In the genomic region with DNA sequence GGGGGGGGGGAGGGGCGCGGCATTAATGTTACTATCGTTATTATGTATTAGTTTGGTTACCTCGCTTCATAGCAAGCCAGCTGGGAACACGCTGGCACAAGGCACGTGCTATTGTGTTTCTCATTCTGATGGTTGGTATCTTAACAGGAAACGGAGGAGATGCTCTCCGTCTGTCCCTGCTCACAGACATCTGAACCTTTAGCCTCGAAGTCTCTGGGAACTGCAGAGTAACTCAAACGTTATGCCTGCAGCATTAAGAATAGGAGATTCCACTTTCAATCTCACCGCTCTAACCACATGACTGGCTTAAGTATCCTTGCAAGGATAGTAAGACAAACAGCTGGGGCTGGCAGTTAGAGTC, we compare ENCODE assay signal across 20 mouse cellular contexts.
DNase-seq lines count a peak whose midpoint lies in the region; ATAC-seq and TF ChIP-seq lines count a peak whose summit lies in the region.
"Had no signal": no experiment of that assay in that cellular context is flagged by ENCODE, and none has a peak within 500 bp of the region (broad histone marks: within the 10 kb centered on the region; RNA-seq: fewer than 3 reads in every experiment).

No protein-coding gene starts in this region.

- no peak for DNase-seq in kidney, postnatal 4 days
- DNase-seq in stomach, postnatal 0 days (ENCODE audit: low spot score): no peak
- DNase-seq in naive thymus-derived CD4-positive, alpha-beta T cell, adult 2 months (ENCODE audit: low read depth): peak; percentile 28
- DNase-seq in urinary bladder, postnatal 36 days (ENCODE audit: low spot score in 2 of 2): no peak
- no peak for DNase-seq in heart, adult 18-20 months
- DNase-seq: adrenal gland, adult 8-10 months; B cell, adult 2 months; cerebellum, adult 9-10 months; gastrocnemius, postnatal 10 days; heart, adult 11 months; kidney, adult 11 months; lung, adult 2 months; thymus, adult 2 months had no signal

- 31% methylated on average over 11 of the region's 11 CpGs for WGBS in kidney, embryonic 14.5 days
- 23% methylated on average over 9 of the region's 11 CpGs for WGBS in stomach, embryonic 14.5 days
- WGBS in stomach, postnatal 0 days: 41% methylated on average over 10 of the region's 11 CpGs

- no peak overlapping the region for H3K4me3 ChIP-seq in kidney, embryonic 14.5 days (ENCODE audit: low read length)
- H3K4me3 ChIP-seq in stomach, embryonic 14.5 days (ENCODE audit: low read depth, low read length): no peak overlapping the region
- H3K4me3 ChIP-seq in stomach, postnatal 0 days (ENCODE audit: low read depth, low read length): no peak overlapping the region
- H3K4me3 ChIP-seq: forebrain, embryonic 12.5 days; heart, embryonic 13.5 days; hindbrain, embryonic 13.5 days; liver, embryonic 12.5 days; midbrain, embryonic 13.5 days had no signal

- peak; percentile 82; the same call in 1 of the 2 replicates for ATAC-seq in kidney, embryonic 14.5 days (ENCODE audit: low FRiP score, low TSS enrichment)
- ATAC-seq in stomach, embryonic 14.5 days (ENCODE audit: insufficient number of reproducible peaks, insufficient read depth, low FRiP score, low read depth): peak; percentile 6; the same call in 1 of the 2 replicates
- no peak; the same call in 1 of the 2 replicates for ATAC-seq in stomach, postnatal 0 days (ENCODE audit: low FRiP score, low TSS enrichment)
- ATAC-seq: liver, embryonic 12.5 days; midbrain, embryonic 13.5 days had no signal

- no peak for TF ChIP-seq CTCF in stomach, postnatal 0 days (IDR thresholded peaks at IDR 0.05; ENCODE audit: low read depth)

- no peak overlapping the region for H3K9ac ChIP-seq in kidney, embryonic 14.5 days (ENCODE audit: low read depth, low read length)
- no peak overlapping the region for H3K9ac ChIP-seq in stomach, embryonic 14.5 days (replicated peaks; ENCODE audit: low read depth, low read length)
- H3K9ac ChIP-seq in stomach, postnatal 0 days (ENCODE audit: low read length): no peak overlapping the region
- H3K9ac ChIP-seq: forebrain, embryonic 12.5 days; heart, embryonic 13.5 days; hindbrain, embryonic 13.5 days; liver, embryonic 12.5 days; midbrain, embryonic 13.5 days had no signal

- no peaks in the 10 kb centered on the region for H3K4me1 ChIP-seq in kidney, embryonic 14.5 days (ENCODE audit: control insufficient read depth, insufficient read depth, low read length)
- H3K4me1 ChIP-seq in stomach, embryonic 14.5 days (ENCODE audit: control insufficient read depth, insufficient read depth, low read length): 0 out of 2 replicates have a peak, but pooled peaks cover 4% of the 10 kb centered on the region
- H3K4me1 ChIP-seq in stomach, postnatal 0 days (replicated peaks; ENCODE audit: control insufficient read depth, insufficient read depth): no peaks in the 10 kb centered on the region
- H3K4me1 ChIP-seq: forebrain, embryonic 12.5 days; heart, embryonic 13.5 days; hindbrain, embryonic 13.5 days; liver, embryonic 12.5 days; midbrain, embryonic 13.5 days had no signal

- H3K27ac ChIP-seq in kidney, embryonic 14.5 days (ENCODE audit: low read depth, low read length): no peak overlapping the region
- H3K27ac ChIP-seq in stomach, embryonic 14.5 days (ENCODE audit: low read length): no peak overlapping the region
- no peak overlapping the region for H3K27ac ChIP-seq in stomach, postnatal 0 days (replicated peaks)
- H3K27ac ChIP-seq: forebrain, embryonic 12.5 days; heart, embryonic 13.5 days; hindbrain, embryonic 13.5 days; liver, embryonic 12.5 days; midbrain, embryonic 13.5 days had no signal

- no peaks in the 10 kb centered on the region for H3K27me3 ChIP-seq in kidney, embryonic 14.5 days (ENCODE audit: control insufficient read depth, insufficient read depth, low read length)
- H3K27me3 ChIP-seq in stomach, embryonic 14.5 days (ENCODE audit: control insufficient read depth, insufficient read depth, low read length): no peaks in the 10 kb centered on the region
- H3K27me3 ChIP-seq in stomach, postnatal 0 days (ENCODE audit: control insufficient read depth, insufficient read depth, low read length): no peaks in the 10 kb centered on the region
- H3K27me3 ChIP-seq: forebrain, embryonic 12.5 days; heart, embryonic 13.5 days; hindbrain, embryonic 13.5 days; liver, embryonic 12.5 days; midbrain, embryonic 13.5 days had no signal

- TF ChIP-seq EP300 in stomach, postnatal 0 days (optimal IDR thresholded peaks at IDR 0.05): no peak

- H3K9me3 ChIP-seq in kidney, embryonic 14.5 days (ENCODE audit: control insufficient read depth, low read length): no peaks in the 10 kb centered on the region
- H3K9me3 ChIP-seq in stomach, embryonic 14.5 days (ENCODE audit: control insufficient read depth, low read depth, low read length): no peaks in the 10 kb centered on the region
- no peaks in the 10 kb centered on the region for H3K9me3 ChIP-seq in stomach, postnatal 0 days (ENCODE audit: control insufficient read depth, low read length)
- H3K9me3 ChIP-seq: forebrain, embryonic 12.5 days; heart, embryonic 13.5 days; hindbrain, embryonic 13.5 days; liver, embryonic 12.5 days; midbrain, embryonic 13.5 days had no signal

- H3K36me3 ChIP-seq in kidney, embryonic 14.5 days (ENCODE audit: control insufficient read depth, insufficient read depth, low read length): no peaks in the 10 kb centered on the region
- no peaks in the 10 kb centered on the region for H3K36me3 ChIP-seq in stomach, embryonic 14.5 days (ENCODE audit: control insufficient read depth, insufficient read depth, low read length)
- no peaks in the 10 kb centered on the region for H3K36me3 ChIP-seq in stomach, postnatal 0 days (ENCODE audit: control insufficient read depth, insufficient read depth, low read length)
- H3K36me3 ChIP-seq: forebrain, embryonic 12.5 days; heart, embryonic 13.5 days; hindbrain, embryonic 13.5 days; liver, embryonic 12.5 days; midbrain, embryonic 13.5 days had no signal

- peak overlapping the region; percentile 4; the same call in 1 of the 2 replicates for H3K4me2 ChIP-seq in kidney, embryonic 14.5 days (replicated peaks; ENCODE audit: low read depth, low read length)
- H3K4me2 ChIP-seq in stomach, embryonic 14.5 days (replicated peaks; ENCODE audit: low read depth, low read length): peak overlapping the region; percentile 22; the same call in 1 of the 2 replicates
- no peak overlapping the region for H3K4me2 ChIP-seq in stomach, postnatal 0 days (replicated peaks; ENCODE audit: low read depth)
- H3K4me2 ChIP-seq: forebrain, embryonic 12.5 days; heart, embryonic 13.5 days; hindbrain, embryonic 13.5 days; liver, embryonic 12.5 days; midbrain, embryonic 13.5 days had no signal
